Mouse (Mus musculus) forebrain, embryonic 16.5 days (tissue): ENCODE measurements at regions not wholly inside any gene's neighbourhood (a gene's known extent, or its start where the extent isn't known, plus 50 kb on each side); places are given as distances from the start of the nearest gene placed in this dataset.

ENCODE experiments used
- ATAC-seq: fragments of 200-750 bp; cut with Nextera tagmentation; 2 replicates; pipeline ENCODE4 v1.8.0; 2017; ENCODE audit warnings: mild to moderate bottlenecking, moderate library complexity
- H3K27ac ChIP-seq: fragments of 300-500 bp; sonication (generic); 2 replicates; pipeline ENCODE4 v1.5.1; 2014; ENCODE audit warnings: low read length, control low read depth
- H3K27me3 ChIP-seq: fragments of 300-500 bp; sonication (generic); replicated peaks from 2 replicates; pipeline ENCODE4 v1.6.1; 2014; ENCODE audit warnings: low read length; ENCODE audit not compliant: control insufficient read depth, insufficient read depth
- H3K36me3 ChIP-seq: fragments of 300-500 bp; sonication (generic); 2 replicates; pipeline ENCODE4 v1.6.1; 2014; ENCODE audit not compliant: control insufficient read depth, insufficient read depth
- H3K4me1 ChIP-seq: fragments of 300-500 bp; sonication (generic); replicated peaks from 2 replicates; pipeline ENCODE4 v1.6.1; 2014; ENCODE audit warnings: low read length; ENCODE audit not compliant: control insufficient read depth, insufficient read depth
- H3K4me2 ChIP-seq: fragments of 300-500 bp; sonication (generic); 2 replicates; pipeline ENCODE4 v1.6.1; 2014; ENCODE audit warnings: mild to moderate bottlenecking, low read length, control low read depth
- H3K4me3 ChIP-seq: fragments of 300-500 bp; sonication (generic); replicated peaks from 2 replicates; pipeline ENCODE4 v1.5.1; 2014; ENCODE audit warnings: mild to moderate bottlenecking, low read length, control low read depth
- H3K9ac ChIP-seq: fragments of 300-500 bp; sonication (generic); replicated peaks from 2 replicates; pipeline ENCODE4 v1.6.1; 2014; ENCODE audit warnings: low read depth, low read length, control low read depth
- H3K9me3 ChIP-seq: fragments of 300-500 bp; sonication (generic); 2 replicates; pipeline ENCODE4 v1.6.1; 2016; ENCODE audit warnings: low read length; ENCODE audit not compliant: control insufficient read depth
- WGBS: fragments of 180-500 bp; shearing (Covaris S2); extraction: QIAGEN DNeasy Blood & Tissue Kit; methylation state at CpG from one replicate; pipeline ENCODE4 v1.1.7; 2014; 5-methylcytosine and 5-hydroxymethylcytosine counted together

DNA sequence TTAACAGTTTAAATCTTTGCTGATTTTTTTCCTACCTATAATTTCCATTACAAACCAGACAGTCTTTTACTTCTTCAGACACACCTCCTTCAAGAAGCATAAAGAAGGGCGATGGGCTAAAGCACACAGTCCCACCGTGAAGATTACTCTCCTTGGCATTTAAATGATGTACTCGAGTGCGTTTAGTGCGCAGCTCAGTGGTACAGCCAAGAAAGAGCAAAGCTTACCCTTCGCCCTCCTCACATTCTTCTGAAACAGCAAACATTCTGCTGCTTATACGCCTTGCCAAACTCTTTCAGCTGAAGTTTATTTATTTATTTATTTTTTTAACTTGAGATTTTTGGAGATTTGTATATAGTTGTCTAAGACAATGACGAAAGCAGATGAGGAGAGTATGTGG, 68.0 kb upstream of the Arglu1 start:
- 85% methylated on average over 8 of the region's 8 CpGs for WGBS
- H3K4me1 ChIP-seq, result no peaks in the 10 kb centered on the region
- no peak overlapping the region for H3K9ac ChIP-seq
- H3K4me2 ChIP-seq, result no peak overlapping the region
- H3K4me3 ChIP-seq, result no peak overlapping the region
- no peaks in the 10 kb centered on the region for H3K36me3 ChIP-seq
- no peaks in the 10 kb centered on the region for H3K27me3 ChIP-seq
- H3K27ac ChIP-seq, result no peak overlapping the region
- H3K9me3 ChIP-seq, result no peaks in the 10 kb centered on the region
- ATAC-seq, result no peak

DNA sequence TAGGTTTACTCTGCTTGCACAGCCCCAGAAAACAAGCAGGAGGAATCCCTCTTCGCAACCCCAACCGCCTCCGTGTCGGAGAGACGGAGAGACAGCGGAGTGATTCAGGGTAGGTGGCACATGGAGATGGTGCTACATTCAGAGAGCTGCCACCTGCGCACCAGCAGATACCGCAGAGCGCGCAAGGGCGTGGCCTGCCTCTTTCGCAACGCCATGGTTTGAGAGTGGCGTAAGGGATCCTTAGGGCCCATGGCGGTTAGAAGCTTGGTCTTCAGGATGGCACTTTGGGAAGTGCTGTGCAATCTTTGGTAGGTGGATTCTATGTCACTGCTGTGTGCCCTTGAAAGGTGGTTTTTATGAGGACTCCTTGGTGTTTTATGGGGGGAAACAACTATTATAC, 60.9 kb upstream of the Arglu1 start:
- 96% methylated on average over 15 of the region's 15 CpGs for WGBS
- Histone ChIP-seq H3K4me2 (no peak overlapping the region), H3K4me1 (no peaks in the 10 kb centered on the region)

DNA sequence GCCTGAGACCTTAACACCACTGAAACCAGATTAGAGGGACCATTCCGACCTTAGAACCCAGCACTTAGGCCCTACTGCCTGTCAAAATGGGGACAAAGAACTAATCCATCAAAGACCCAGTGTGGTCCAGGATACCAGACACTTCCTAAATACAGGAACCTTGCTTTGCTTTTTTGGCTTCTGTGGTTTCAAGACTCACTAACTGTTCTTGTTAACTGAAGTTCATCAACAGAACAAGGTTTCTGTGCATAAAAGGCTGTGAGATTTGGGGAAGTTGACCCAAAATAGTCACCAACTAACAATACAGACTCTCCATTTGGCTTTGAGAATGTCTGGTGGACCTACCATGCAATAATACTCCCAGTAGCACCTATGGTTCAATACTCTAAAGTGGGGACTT, 56.4 kb upstream of the Arglu1 start:
- Histone ChIP-seq H3K4me3 (no peak overlapping the region), H3K27me3 (no peaks in the 10 kb centered on the region), H3K27ac (no peak overlapping the region), H3K4me2 (no peak overlapping the region), H3K36me3 (no peaks in the 10 kb centered on the region), H3K4me1 (no peaks in the 10 kb centered on the region), H3K9me3 (no peaks in the 10 kb centered on the region), H3K9ac (no peak overlapping the region)
- WGBS, result 65% methylated on average over 1 of the region's 1 CpGs
- no peak for ATAC-seq

More for the DNA sequence above, 60.9 kb upstream of the Arglu1 start:
- no peaks in the 10 kb centered on the region for H3K36me3 ChIP-seq
- ATAC-seq, result no peak
- H3K27me3 ChIP-seq, result no peaks in the 10 kb centered on the region
- H3K9ac ChIP-seq, result no peak overlapping the region
- no peak overlapping the region for H3K27ac ChIP-seq
- no peaks in the 10 kb centered on the region for H3K9me3 ChIP-seq
- no peak overlapping the region for H3K4me3 ChIP-seq

DNA sequence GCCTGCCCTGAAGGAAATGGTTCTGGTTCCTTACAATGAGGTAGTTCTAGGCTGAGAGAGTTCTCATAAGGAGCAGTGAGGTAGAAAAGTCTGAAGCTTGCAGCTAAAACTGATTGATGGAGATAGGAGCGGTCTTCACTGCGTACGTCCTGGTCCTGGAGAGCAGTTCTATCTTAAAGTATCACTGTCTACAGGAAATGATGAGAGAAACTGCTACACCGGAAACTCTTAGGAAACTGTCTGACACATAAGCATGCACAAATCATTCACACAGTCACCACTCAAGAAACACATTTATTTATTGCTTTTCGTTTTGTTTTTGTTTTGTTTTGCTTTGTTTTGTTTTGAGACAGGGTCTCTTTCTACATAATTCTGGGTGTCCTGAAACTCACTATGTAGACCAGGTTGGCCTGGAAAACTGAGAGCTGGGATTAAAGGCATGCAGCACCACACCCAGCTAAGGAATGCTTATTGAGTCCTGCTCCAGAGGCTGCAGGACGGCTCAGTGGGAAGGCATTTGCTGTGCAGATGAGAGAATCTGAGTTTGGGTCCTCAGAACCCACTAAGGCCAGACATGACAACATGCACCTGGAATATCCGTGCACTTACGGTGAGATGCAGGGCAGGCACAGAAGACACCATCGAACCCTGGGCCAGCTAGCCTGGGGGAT, 55.4 kb upstream of the Arglu1 start:
- WGBS, result 89% methylated on average over 9 of the region's 9 CpGs
- no peaks in the 10 kb centered on the region for H3K9me3 ChIP-seq
- no peak overlapping the region for H3K27ac ChIP-seq
- no peaks in the 10 kb centered on the region for H3K36me3 ChIP-seq
- no peak overlapping the region for H3K4me2 ChIP-seq
- no peak for ATAC-seq
- H3K4me1 ChIP-seq, result no peaks in the 10 kb centered on the region
- H3K9ac ChIP-seq, result no peak overlapping the region
- no peaks in the 10 kb centered on the region for H3K27me3 ChIP-seq
- H3K4me3 ChIP-seq, result no peak overlapping the region
